Mouse (Mus musculus): ENCODE measurements around the gene Chrnd. TPM values are rescaled to one million over a fixed set of nuclear protein-coding genes. Genes with fewer than 3 reads are reported as not detected.

The Chrnd gene
- polyA plus RNA-seq, 1 experiment from 2014 or later, result 0.08 TPM

DNA sequence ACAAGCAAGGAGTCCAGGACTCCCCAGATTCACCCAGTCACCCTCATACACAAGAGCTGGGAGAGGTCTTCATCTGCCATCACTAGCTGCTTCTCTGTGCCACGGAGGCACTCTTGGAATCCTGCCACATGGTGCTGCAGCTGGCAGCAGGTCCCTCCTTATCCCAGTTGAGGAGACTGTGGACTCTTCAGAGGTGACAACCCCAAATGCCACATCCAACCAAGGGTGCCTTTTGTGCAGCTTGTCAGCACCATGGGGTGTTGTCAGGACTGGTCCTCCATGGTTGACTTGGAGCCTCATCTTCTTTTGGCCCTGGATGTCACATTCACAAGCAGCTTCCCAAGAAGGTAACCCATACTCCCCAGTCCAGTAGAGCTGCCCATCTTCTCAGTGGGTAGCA, 11.4 kb downstream of the Chrnd start:
- Histone ChIP-seq H3K4me3 (ENCODE audit: low read depth, low read length) (no peak overlapping the region), H3K9ac (ENCODE audit: low read length) (no peak overlapping the region), H3K27me3 (ENCODE audit: control insufficient read depth, insufficient read depth, low read length) (no peaks in the 10 kb centered on the region), H3K27ac (replicated peaks) (no peak overlapping the region), H3K4me2 (replicated peaks; ENCODE audit: low read depth) (no peak overlapping the region), H3K9me3 (ENCODE audit: control insufficient read depth, low read length) (no peaks in the 10 kb centered on the region), H3K4me1 (replicated peaks; ENCODE audit: control insufficient read depth, insufficient read depth) (no peaks in the 10 kb centered on the region), H3K36me3 (ENCODE audit: control insufficient read depth, insufficient read depth, low read length) (no peaks in the 10 kb centered on the region)
- DNase-seq (ENCODE audit: low spot score), result no peak
- no peak for ATAC-seq (ENCODE audit: low FRiP score, low TSS enrichment)
- no peak for TF ChIP-seq CTCF (IDR thresholded peaks at IDR 0.05; ENCODE audit: low read depth)
- TF ChIP-seq EP300 (optimal IDR thresholded peaks at IDR 0.05), result no peak
- WGBS, result 56% methylated on average over 1 of the region's 1 CpGs

GRCm38 (mm10) chr1:87203779-87204178, 13.4 kb downstream of the Chrnd start:
- WGBS, result 73% methylated on average over 5 of the region's 5 CpGs
- no peak for ATAC-seq (ENCODE audit: low FRiP score, low TSS enrichment)
- no peak for DNase-seq (ENCODE audit: low spot score)
- Histone ChIP-seq H3K4me2 (replicated peaks; ENCODE audit: low read depth) (no peak overlapping the region), H3K27me3 (ENCODE audit: control insufficient read depth, insufficient read depth, low read length) (no peaks in the 10 kb centered on the region; the same call in 1 of the 2 replicates), H3K27ac (replicated peaks) (no peak overlapping the region), H3K9ac (ENCODE audit: low read length) (no peak overlapping the region), H3K4me3 (ENCODE audit: low read depth, low read length) (no peak overlapping the region), H3K36me3 (ENCODE audit: control insufficient read depth, insufficient read depth, low read length) (no peaks in the 10 kb centered on the region), H3K4me1 (replicated peaks; ENCODE audit: control insufficient read depth, insufficient read depth) (no peaks in the 10 kb centered on the region), H3K9me3 (ENCODE audit: control insufficient read depth, low read length) (no peaks in the 10 kb centered on the region)
- no peak for TF ChIP-seq EP300 (optimal IDR thresholded peaks at IDR 0.05)
- TF ChIP-seq CTCF (IDR thresholded peaks at IDR 0.05; ENCODE audit: low read depth), result no peak

GRCm38 (mm10) chr1:87204465-87204864, 14.1 kb downstream of the Chrnd start, which contains the start of gene Chrng:
Gene Chrng (plus strand): TSS chr1:87204657.
- WGBS, result 92% methylated on average over 7 of the region's 7 CpGs
- no peak for TF ChIP-seq CTCF (IDR thresholded peaks at IDR 0.05; ENCODE audit: low read depth)
- no peak for TF ChIP-seq EP300 (optimal IDR thresholded peaks at IDR 0.05)
- no peaks in the 10 kb centered on the region for H3K4me1 ChIP-seq (replicated peaks; ENCODE audit: control insufficient read depth, insufficient read depth)

DNA sequence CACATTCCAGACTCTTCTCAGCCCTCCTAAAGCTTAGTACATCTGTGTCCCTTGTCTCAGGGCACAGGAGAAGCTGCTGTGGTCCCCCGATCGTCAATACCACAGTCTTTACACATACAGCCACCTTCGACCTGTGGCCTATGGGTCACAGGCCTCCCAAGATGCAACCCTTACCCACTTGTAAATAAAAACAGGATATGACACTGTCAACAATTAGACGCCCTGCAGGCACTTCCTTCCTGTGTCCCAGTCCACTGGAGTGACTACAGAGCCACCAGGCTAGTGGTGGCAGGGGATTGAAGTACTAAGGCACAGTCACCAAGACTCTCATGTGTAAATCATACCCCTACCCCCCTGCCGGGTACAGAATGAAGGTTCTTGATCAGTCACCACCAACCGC, 14.6 kb downstream of the Chrnd start:
- ATAC-seq (ENCODE audit: low FRiP score, low TSS enrichment) (no peak), DNase-seq (ENCODE audit: low spot score) (no peak)
- H3K9ac ChIP-seq (ENCODE audit: low read length), result no peak overlapping the region
- H3K27ac ChIP-seq (replicated peaks), result no peak overlapping the region
- H3K9me3 ChIP-seq (ENCODE audit: control insufficient read depth, low read length), result no peaks in the 10 kb centered on the region
- no peak overlapping the region for H3K4me2 ChIP-seq (replicated peaks; ENCODE audit: low read depth)
- no peak overlapping the region for H3K4me3 ChIP-seq (ENCODE audit: low read depth, low read length)
- no peaks in the 10 kb centered on the region for H3K36me3 ChIP-seq (ENCODE audit: control insufficient read depth, insufficient read depth, low read length)
- WGBS, result 52% methylated on average over 6 of the region's 6 CpGs
- H3K27me3 ChIP-seq (ENCODE audit: control insufficient read depth, insufficient read depth, low read length), result no peaks in the 10 kb centered on the region; the same call in 1 of the 2 replicates
- TF ChIP-seq CTCF (IDR thresholded peaks at IDR 0.05; ENCODE audit: low read depth) (no peak), EP300 (optimal IDR thresholded peaks at IDR 0.05) (no peak)
- no peaks in the 10 kb centered on the region for H3K4me1 ChIP-seq (replicated peaks; ENCODE audit: control insufficient read depth, insufficient read depth)

More at GRCm38 (mm10) chr1:87204465-87204864, 14.1 kb downstream of the Chrnd start, which contains the start of gene Chrng:
- no peak within 1 kb of the TSS for H3K4me3 ChIP-seq (ENCODE audit: low read depth, low read length)
- H3K9me3 ChIP-seq (ENCODE audit: control insufficient read depth, low read length), result no peaks in the 10 kb centered on the region
- no peaks in the 10 kb centered on the region for H3K36me3 ChIP-seq (ENCODE audit: control insufficient read depth, insufficient read depth, low read length)
- H3K27ac ChIP-seq (replicated peaks), result no peak within 1 kb of the TSS
- no peak within 1 kb of the TSS for H3K4me2 ChIP-seq (replicated peaks; ENCODE audit: low read depth)
- no peaks in the 10 kb centered on the region; the same call in 1 of the 2 replicates for H3K27me3 ChIP-seq (ENCODE audit: control insufficient read depth, insufficient read depth, low read length)
- no peak for DNase-seq (ENCODE audit: low spot score)
- ATAC-seq (ENCODE audit: low FRiP score, low TSS enrichment), result no peak
- no peak within 1 kb of the TSS for H3K9ac ChIP-seq (ENCODE audit: low read length)

GRCm38 (mm10) chr1:87205502-87205901, 15.1 kb downstream of the Chrnd start:
- ATAC-seq (ENCODE audit: low FRiP score, low TSS enrichment) (no peak), DNase-seq (ENCODE audit: low spot score) (no peak)
- H3K36me3 ChIP-seq (ENCODE audit: control insufficient read depth, insufficient read depth, low read length), result no peaks in the 10 kb centered on the region
- no peak overlapping the region for H3K9ac ChIP-seq (ENCODE audit: low read length)
- H3K9me3 ChIP-seq (ENCODE audit: control insufficient read depth, low read length), result no peaks in the 10 kb centered on the region
- 30% methylated on average over 3 of the region's 3 CpGs for WGBS
- no peaks in the 10 kb centered on the region for H3K4me1 ChIP-seq (replicated peaks; ENCODE audit: control insufficient read depth, insufficient read depth)
- no peak overlapping the region for H3K27ac ChIP-seq (replicated peaks)
- no peak overlapping the region for H3K4me3 ChIP-seq (ENCODE audit: low read depth, low read length)
- no peak for TF ChIP-seq CTCF (IDR thresholded peaks at IDR 0.05; ENCODE audit: low read depth)
- H3K4me2 ChIP-seq (replicated peaks; ENCODE audit: low read depth), result no peak overlapping the region
- no peaks in the 10 kb centered on the region; the same call in 1 of the 2 replicates for H3K27me3 ChIP-seq (ENCODE audit: control insufficient read depth, insufficient read depth, low read length)

GRCm38 (mm10) chr1:87206339-87206738, 15.9 kb downstream of the Chrnd start:
- H3K4me1 ChIP-seq (replicated peaks; ENCODE audit: control insufficient read depth, insufficient read depth), result no peaks in the 10 kb centered on the region
- 23% methylated on average over 17 of the region's 17 CpGs for WGBS
- H3K9ac ChIP-seq (ENCODE audit: low read length), result no peak overlapping the region
- DNase-seq (ENCODE audit: low spot score) (peak; percentile 50), ATAC-seq (ENCODE audit: low FRiP score, low TSS enrichment) (no peak)
- no peaks in the 10 kb centered on the region; the same call in 1 of the 2 replicates for H3K27me3 ChIP-seq (ENCODE audit: control insufficient read depth, insufficient read depth, low read length)
- H3K9me3 ChIP-seq (ENCODE audit: control insufficient read depth, low read length), result no peaks in the 10 kb centered on the region
- no peak overlapping the region for H3K27ac ChIP-seq (replicated peaks)
- H3K4me3 ChIP-seq (ENCODE audit: low read depth, low read length), result no peak overlapping the region
- no peak for TF ChIP-seq EP300 (optimal IDR thresholded peaks at IDR 0.05)
- peak; percentile 57 for TF ChIP-seq CTCF (IDR thresholded peaks at IDR 0.05; ENCODE audit: low read depth)
- no peak overlapping the region for H3K4me2 ChIP-seq (replicated peaks; ENCODE audit: low read depth)
- H3K36me3 ChIP-seq (ENCODE audit: control insufficient read depth, insufficient read depth, low read length), result no peaks in the 10 kb centered on the region
